Mouse (Mus musculus): Measurements from ENCODE around the gene Cdca4.
"Not testable (repeated sequence)": the region's sequence is repeated elsewhere in the genome, so short reads cannot be mapped to it uniquely, and the experiment has no call there.

The Cdca4 gene

GRCm38 (mm10) chr12:112857021-112857925 lies 28.1 kb upstream of the Cdca4 start:
- no peak for DNase-seq

GRCm38 (mm10) chr12:112856338-112856737 lies 27.1 kb upstream of the Cdca4 start:
- DNase-seq = no peak

- no peak for DNase-seq
Observed at GRCm38 (mm10) chr12:112854610-112855333, 25.5 kb upstream of the Cdca4 start.

DNA sequence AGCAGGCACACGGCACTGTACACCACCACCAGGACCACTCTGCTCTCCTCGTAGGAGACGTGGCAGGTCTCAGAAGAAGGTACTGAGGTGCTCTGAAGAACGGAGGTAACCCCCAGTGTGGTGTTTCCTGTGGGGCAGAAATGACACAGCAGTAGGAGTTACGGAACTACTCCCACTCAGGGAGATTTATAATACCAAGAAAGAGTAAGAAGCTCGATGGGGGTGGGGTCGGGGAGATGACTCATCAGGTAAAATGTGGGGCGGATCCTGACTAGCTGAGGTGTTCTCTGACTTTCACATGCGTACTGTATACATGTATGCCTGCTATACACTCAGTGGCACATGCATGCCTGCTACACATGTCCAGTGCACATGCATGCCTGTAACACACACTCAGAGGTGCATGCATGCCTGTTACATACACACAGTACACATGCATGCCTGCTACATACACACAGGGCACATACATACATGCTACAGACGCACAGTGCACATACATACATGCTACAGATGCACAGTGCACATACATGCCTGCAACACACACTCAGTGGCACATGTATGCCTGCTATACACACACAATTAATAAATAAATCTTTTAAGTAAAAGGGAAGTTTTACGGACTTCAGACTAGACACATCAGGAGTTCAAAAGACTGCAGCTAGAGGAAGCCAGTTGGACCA lies 24.0 kb upstream of the Cdca4 start:
- DNase-seq = no peak

DNA sequence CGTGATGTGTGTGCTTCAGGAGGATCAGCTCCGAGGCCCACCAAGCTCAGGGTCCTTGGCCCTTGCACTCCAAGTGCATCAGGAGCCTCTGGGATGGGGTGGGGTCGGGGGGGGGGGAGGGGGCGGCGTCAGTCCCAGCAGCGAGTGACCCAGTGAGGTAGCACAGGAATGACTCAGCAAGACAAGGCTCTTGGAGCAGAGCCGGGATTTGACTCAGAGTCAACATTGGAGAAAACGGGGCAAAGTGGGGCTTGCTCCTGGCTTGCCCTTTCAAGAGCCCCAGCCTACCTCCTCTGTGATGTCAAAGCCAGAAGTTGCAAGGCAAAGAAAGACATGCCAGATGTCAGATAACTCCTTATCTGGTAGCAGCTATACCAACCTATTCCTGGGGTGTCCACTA lies 21.9 kb upstream of the Cdca4 start:
- DNase-seq = no peak

DNA sequence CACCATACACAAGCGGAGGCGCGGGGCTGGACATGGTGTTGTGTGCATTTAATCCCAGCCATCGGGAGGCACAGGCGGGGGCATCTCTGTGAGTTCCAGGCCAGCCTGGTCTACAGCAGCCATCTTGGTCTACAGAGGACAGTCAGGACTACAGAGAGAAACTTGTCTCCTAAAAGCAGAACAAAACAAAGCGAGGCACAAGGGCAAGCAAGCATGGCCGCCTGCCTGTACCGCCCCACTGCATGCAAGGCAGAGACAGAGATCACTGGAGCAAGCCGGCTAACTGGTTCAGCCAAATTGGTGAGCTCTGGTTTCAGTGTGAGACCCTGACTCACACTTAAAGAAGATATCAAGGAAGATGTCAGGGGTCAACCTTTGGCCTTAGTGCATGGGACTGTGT lies 21.1 kb upstream of the Cdca4 start:
- DNase-seq = no peak

- no peak for DNase-seq
Observed at GRCm38 (mm10) chr12:112849235-112850022, 20.2 kb upstream of the Cdca4 start.

DNA sequence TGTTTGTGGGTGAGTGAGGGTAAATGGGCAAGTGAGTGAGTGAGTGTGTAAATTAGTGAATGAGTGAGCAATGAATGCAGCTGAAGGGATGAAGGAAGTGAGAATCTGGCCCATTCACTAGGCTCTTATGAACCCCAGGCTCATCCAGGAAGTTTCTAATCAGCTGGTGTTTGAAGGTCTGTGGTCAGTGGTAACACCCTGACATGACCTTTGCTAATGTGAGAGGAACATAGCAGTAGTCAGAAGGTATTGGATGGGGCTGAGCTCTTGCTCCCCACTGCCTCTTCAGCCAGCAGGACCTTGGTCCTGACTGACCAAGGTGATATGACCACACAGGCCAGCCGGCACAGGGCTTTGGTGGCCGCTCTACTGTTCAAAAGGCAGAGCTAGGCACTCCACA lies 18.7 kb upstream of the Cdca4 start:
- DNase-seq = no peak

DNA sequence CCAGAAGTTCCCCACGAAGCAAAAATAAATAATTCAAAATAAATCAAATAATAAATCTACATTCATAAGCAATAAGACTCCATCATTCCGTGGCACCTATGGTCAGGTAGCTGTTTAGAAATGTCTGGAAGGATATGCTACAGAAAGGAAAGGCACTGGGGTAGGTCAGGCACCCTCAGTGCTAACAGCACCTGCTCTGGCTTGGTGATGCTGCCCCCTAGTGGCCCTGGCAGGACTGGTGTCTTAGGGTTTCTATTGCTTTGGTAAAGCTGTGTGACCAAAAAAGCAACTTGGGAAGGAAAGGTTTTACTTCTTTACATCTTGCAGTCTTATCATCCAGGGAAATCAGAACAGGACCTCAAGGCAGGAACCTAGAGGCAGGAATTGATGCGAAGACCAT lies 14.6 kb upstream of the Cdca4 start:
- peak; percentile 73 for DNase-seq

GRCm38 (mm10) chr12:112842128-112842527 lies 12.9 kb upstream of the Cdca4 start:
- not testable (repeated sequence) for DNase-seq

DNA sequence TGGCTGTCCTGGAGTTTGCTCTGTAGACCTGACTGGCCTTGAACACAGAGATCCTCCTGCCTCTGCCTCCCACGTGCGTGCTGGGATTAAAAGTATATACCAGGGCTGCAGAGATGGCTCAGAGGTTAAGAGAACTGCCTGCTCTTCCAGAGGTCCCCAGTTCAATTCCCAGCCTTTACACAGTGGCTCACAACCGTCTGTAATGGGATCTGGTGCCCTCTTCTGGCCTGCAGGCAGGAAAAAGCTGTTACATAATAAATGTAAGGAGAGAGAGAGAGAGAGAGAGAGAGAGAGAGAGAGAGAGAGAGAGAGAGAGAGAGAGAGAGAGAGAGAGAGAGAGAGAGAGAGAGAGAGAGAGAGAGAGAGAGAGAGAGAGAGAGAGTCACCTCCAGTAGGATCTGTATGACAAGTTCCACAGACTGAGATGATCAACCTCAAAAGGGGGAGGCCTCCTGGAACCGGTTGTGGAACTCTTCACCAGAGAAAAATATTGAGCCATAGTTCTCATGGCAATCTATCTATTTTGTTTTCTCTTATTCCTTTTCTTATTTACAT lies 12.2 kb upstream of the Cdca4 start:
- DNase-seq = not testable (repeated sequence)

- DNase-seq = no peak
Observed at GRCm38 (mm10) chr12:112840209-112841086, 11.2 kb upstream of the Cdca4 start.

- no peak for DNase-seq
Observed at GRCm38 (mm10) chr12:112835046-112835445, 5.8 kb upstream of the Cdca4 start.

GRCm38 (mm10) chr12:112833527-112833926 lies 4.3 kb upstream of the Cdca4 start:
- no peak for DNase-seq

DNA sequence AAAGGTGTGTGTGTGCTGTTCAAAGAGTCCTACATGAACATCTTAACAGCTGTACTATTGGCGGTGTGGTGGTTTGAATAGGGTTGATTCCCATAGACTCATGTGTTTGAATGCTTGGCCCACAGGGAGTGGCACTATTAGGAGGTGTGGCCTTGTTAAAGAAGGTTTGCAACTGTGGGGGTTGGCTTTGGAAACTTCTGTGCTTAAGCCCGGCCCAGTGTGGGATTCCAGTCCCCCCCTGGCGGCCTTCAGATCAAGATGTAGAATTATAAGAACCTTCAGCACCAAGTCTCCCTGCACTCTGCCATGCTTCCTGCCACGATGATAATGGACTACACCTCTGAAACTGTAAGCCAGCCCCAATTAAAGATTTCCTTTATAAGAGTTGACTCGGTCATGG lies 3.2 kb upstream of the Cdca4 start:
- no peak for DNase-seq

GRCm38 (mm10) chr12:112830570-112830969 lies 1.3 kb upstream of the Cdca4 start:
- DNase-seq = peak; percentile 51

DNA sequence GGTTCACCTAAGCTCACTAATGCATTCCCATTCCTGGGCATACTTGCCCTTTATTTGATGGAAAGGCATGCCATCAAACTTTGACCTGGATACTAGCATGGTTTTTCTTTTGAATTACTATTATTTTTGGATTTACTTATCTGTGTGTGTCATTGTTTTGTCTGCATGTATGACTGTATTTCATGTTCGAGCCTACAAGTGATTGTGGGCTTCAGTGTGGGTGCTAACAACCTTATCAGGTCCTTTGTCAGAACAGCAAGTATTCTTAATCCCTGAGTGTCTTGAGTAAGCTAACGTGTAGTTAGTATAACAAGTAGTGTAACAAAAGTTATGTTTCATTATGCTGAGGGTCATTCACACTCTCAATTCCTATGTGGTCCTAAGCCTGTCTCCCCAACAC lies 918 bp upstream of the Cdca4 start:
- DNase-seq = no peak

DNA sequence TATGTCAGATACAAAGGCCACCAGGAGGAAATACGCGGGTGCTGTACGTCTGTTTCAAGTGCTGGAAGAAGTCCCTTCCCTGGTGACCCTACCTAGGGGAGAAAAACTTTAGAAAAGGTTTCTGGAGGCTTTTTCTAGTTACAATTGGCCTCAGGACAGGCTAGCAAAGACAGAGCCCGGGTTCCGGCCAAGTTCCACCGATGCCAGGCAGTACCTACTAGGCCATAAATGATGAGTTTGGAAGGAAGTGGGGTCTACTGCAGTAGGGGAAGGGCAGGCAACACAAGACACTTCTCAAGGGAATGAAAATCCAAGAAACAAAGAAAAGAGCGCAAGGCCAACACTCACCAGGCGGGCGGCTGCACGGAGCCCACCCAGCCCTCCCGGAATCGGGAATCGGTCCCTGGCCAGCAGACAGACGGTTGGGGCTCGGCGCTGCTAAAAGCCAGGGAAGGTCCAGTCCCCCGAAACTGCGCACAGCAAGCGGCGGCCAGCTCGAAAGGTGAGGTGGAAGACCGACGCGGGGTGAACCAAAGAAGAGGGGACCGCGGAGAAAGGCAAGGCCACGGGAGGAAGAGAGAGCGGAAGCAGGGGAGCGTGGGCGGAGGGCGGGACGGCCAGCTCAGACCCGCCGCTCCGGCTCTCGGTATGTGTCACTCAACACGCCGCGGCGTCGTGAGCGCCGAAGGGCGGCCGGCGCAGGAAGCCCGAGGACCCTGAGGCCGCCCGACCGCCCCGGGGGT lies 551 bp downstream of the Cdca4 start:
- DNase-seq = peak; percentile 35

DNA sequence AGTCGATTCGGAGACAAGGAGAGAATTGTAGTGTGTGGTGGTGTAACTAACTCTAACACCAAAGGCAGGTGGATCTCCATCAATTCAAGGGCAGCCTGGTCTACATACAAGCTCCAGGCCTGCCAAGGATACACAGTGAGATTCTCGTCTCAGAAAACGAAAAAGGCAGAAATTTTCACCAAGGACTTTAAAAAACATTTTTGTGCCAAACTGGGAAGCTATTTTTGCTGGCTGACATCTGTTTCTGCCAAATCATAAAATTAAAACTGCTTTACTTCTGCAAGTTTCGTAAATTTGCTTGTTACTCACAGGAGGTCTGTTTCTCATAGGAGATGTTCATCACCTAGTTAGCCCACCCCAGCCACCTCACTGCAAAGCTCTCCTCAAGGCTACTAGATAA lies 3.3 kb downstream of the Cdca4 start:
- DNase-seq = no peak

DNA sequence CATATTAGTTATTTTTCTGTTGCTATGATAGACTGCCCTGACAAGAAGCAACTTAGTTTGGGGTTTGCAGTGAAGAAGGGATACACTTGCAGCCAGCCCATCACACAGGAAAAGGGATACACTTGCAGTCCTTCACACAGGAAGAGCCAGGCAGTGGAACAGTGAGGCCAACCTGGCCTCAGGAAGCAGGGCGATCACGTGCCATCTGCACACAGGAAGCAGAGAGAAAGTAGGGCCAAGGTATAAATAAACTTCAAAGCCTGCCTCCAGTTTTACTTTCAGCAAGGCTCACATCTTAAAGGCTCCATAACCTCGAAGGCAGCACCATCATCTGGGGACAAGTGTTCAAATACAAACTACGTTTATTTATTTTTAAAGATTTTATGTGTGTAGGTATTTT lies 6.0 kb downstream of the Cdca4 start:
- no peak for DNase-seq

DNA sequence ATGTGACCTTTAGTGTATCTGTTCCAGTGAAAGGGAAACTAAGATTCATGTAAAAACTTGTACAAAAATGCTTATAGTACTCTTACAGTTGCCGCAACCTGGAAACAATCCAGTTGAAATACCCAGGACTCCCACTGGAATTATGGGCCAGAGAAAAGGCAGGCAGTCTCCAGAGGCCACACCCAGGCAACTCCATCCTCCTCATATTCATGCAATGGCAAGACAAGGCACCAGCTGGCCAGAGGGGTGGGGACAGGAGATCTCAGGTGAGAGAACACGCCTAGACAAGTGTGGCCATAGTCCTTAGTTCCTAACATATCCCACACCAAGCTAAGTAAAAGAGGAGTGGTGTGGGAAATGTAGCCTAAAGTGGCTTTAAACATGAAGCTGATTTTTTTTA lies 6.5 kb downstream of the Cdca4 start:
- DNase-seq = no peak

Measured in cerebellum, adult 11-12 months (tissue).